Mouse (Mus musculus): ENCODE data around the gene Ppp1r21. TPM values are rescaled to one million over a fixed set of nuclear protein-coding genes. Genes with fewer than 3 reads are reported as not detected.

Ppp1r21 gene
- total RNA-seq (2014; rRNA removed) (49.9 and 63.4 TPM in 2 replicates), polyA plus RNA-seq (2015; fragmentation: Nextera tagmentation; extraction: Ambion mirVana) (24.5 and 25.7 TPM in 2 replicates)

GRCm38 (mm10) chr17:88529519-88530235 is at the start of gene Ppp1r21:
Gene Ppp1r21, plus strand, starts transcription at chr17:88530118.
- H3K9me3 ChIP-seq (ENCODE audit: low read length), result no peaks in the 10 kb centered on the region
- peak within 1 kb of the TSS; percentile 98 for H3K27ac ChIP-seq (ENCODE audit: low read depth, low read length)
- 8% methylated on average over 45 of the region's 49 CpGs for WGBS
- H3K4me1 ChIP-seq (ENCODE audit: insufficient read depth), result no peaks in the 10 kb centered on the region; the same call in 1 of the 2 replicates
- ATAC-seq, result peak; percentile 97
- H3K4me3 ChIP-seq (ENCODE audit: low read depth, low read length), result peak within 1 kb of the TSS; percentile 73
- H3K4me2 ChIP-seq (ENCODE audit: low read depth), result peak within 1 kb of the TSS; percentile 60
- no peaks in the 10 kb centered on the region for H3K36me3 ChIP-seq (ENCODE audit: insufficient read depth)
- peak; percentile 8; the same call in 1 of the 2 replicates for TF ChIP-seq CTCF (IDR thresholded peaks at IDR 0.05; ENCODE audit: low read depth)
- H3K27me3 ChIP-seq (ENCODE audit: insufficient read depth, low read length), result no peaks in the 10 kb centered on the region
- peak within 1 kb of the TSS; percentile 76 for H3K9ac ChIP-seq
- DNase-seq, result peak; percentile 98

DNA sequence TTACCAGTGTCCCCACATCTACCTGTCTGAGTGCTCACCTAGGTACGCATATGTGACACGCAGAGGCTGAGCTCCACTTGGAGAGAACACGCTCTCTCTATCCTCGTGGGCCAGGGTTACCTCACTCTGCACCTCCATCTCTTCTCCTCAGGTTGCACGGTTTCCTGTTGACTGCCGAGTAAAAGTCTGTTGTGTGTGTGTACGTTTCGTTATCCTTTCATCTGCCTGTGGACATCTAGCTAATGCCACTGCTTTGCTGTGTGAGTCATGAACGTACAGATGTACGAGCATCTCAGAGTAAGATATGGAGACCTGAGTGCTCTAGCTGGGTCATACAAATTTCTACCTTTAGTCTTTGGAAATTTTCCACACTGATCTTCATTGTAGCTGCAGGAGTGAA is 49.5 kb upstream of the Ppp1r21 start:
- no peak for ATAC-seq
- TF ChIP-seq CTCF (IDR thresholded peaks at IDR 0.05; ENCODE audit: low read depth), result no peak
- no peak overlapping the region for H3K9ac ChIP-seq
- no peaks in the 10 kb centered on the region for H3K9me3 ChIP-seq (ENCODE audit: low read length)
- H3K36me3 ChIP-seq (ENCODE audit: insufficient read depth), result no peaks in the 10 kb centered on the region
- H3K27ac ChIP-seq (ENCODE audit: low read depth, low read length), result no peak overlapping the region
- no peak overlapping the region for H3K4me3 ChIP-seq (ENCODE audit: low read depth, low read length)
- DNase-seq, result no peak
- no peaks in the 10 kb centered on the region for H3K4me1 ChIP-seq (ENCODE audit: insufficient read depth)
- no peak overlapping the region for H3K4me2 ChIP-seq (ENCODE audit: low read depth)
- WGBS, result 93% methylated on average over 10 of the region's 10 CpGs
- H3K27me3 ChIP-seq (ENCODE audit: insufficient read depth, low read length), result no peaks in the 10 kb centered on the region

DNA sequence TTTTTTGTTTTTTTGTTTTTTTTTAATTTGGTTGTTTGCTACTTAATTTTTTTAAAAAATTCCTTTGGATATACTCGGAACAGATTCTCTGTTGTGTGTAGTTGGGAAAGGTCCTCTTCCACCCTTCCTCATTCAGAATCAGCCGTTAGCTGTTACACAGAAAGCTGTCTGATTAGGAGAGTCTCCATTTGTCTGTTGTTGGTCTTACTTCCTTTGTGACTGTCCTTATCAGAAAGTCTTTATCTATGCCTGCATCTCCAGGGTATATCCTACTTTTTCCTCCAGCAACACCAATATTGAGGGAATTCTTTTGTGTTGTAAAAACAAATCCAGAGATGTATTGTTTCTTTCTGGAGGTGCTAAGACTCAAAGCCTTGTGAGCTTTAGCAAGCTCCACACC is 48.9 kb upstream of the Ppp1r21 start:
- no peaks in the 10 kb centered on the region for H3K36me3 ChIP-seq (ENCODE audit: insufficient read depth)
- H3K4me1 ChIP-seq (ENCODE audit: insufficient read depth), result no peaks in the 10 kb centered on the region
- DNase-seq, result no peak
- no peak overlapping the region for H3K4me3 ChIP-seq (ENCODE audit: low read depth, low read length)
- H3K27me3 ChIP-seq (ENCODE audit: insufficient read depth, low read length), result no peaks in the 10 kb centered on the region
- ATAC-seq, result no peak
- 86% methylated on average over 2 of the region's 2 CpGs for WGBS
- H3K9me3 ChIP-seq (ENCODE audit: low read length), result no peaks in the 10 kb centered on the region
- no peak overlapping the region for H3K27ac ChIP-seq (ENCODE audit: low read depth, low read length)
- TF ChIP-seq CTCF (IDR thresholded peaks at IDR 0.05; ENCODE audit: low read depth), result no peak
- no peak overlapping the region for H3K9ac ChIP-seq
- H3K4me2 ChIP-seq (ENCODE audit: low read depth), result no peak overlapping the region

DNA sequence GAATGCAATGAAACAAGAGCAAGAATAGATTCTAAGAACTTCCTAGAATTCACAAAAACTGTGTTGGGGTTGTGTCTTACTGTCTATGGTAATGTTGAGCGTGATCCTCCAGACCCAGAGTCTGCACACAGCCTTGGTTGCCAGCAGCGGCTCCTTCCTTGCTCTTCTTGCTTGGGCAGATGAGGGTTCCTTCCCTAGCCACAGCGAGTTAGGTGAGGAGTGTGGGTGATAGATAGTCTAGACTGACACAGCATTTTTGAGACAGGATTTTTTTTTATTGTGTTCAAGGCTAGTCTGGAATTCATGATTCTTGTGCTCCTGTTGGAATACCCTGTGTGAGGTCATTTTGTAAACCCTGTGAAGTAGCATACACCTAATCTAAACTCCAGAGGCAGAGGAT is 48.3 kb upstream of the Ppp1r21 start:
- H3K27me3 ChIP-seq (ENCODE audit: insufficient read depth, low read length), result no peaks in the 10 kb centered on the region
- peaks cover 3% of the 10 kb centered on the region; the same call in 1 of the 2 replicates for H3K36me3 ChIP-seq (ENCODE audit: insufficient read depth)
- no peak overlapping the region for H3K27ac ChIP-seq (ENCODE audit: low read depth, low read length)
- ATAC-seq (no peak), DNase-seq (no peak)
- H3K9me3 ChIP-seq (ENCODE audit: low read length), result no peaks in the 10 kb centered on the region
- H3K4me1 ChIP-seq (ENCODE audit: insufficient read depth), result no peaks in the 10 kb centered on the region
- no peak overlapping the region for H3K4me2 ChIP-seq (ENCODE audit: low read depth)
- no peak overlapping the region for H3K4me3 ChIP-seq (ENCODE audit: low read depth, low read length)
- WGBS, result 96% methylated on average over 3 of the region's 3 CpGs
- TF ChIP-seq CTCF (IDR thresholded peaks at IDR 0.05; ENCODE audit: low read depth), result no peak
- H3K9ac ChIP-seq, result no peak overlapping the region

DNA sequence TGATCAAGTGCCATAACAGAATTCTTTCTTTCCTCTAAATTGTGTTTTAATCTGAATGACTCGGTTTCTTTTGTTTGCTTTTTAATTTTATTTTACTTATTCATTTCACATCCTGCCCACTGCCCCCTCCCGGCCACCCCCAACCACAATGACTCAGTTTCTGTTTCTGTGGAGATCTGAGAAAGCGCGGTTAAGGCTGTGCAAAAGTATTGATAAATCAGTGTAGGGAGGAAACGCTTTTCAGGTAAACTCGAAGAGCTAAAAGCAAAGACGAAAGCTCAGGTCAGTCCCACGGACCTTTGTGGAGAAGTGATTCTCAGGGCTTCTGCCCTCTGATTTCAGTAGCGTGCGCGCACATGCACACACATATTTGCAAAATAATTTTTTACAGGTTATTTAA is 45.4 kb upstream of the Ppp1r21 start:
- Histone ChIP-seq H3K27me3 (ENCODE audit: insufficient read depth, low read length) (no peaks in the 10 kb centered on the region), H3K4me1 (ENCODE audit: insufficient read depth) (no peaks in the 10 kb centered on the region), H3K9ac (no peak overlapping the region), H3K27ac (ENCODE audit: low read depth, low read length) (no peak overlapping the region), H3K9me3 (ENCODE audit: low read length) (no peaks in the 10 kb centered on the region), H3K4me3 (ENCODE audit: low read depth, low read length) (no peak overlapping the region), H3K36me3 (ENCODE audit: insufficient read depth) (peaks cover 5% of the 10 kb centered on the region; the same call in 1 of the 2 replicates), H3K4me2 (ENCODE audit: low read depth) (no peak overlapping the region)
- WGBS, result 91% methylated on average over 11 of the region's 11 CpGs
- DNase-seq, result no peak
- no peak for ATAC-seq
- no peak for TF ChIP-seq CTCF (IDR thresholded peaks at IDR 0.05; ENCODE audit: low read depth)

- 79% methylated on average over 1 of the region's 1 CpGs for WGBS
- ATAC-seq (no peak), DNase-seq (no peak)
- no peak for TF ChIP-seq CTCF (IDR thresholded peaks at IDR 0.05; ENCODE audit: low read depth)
- Histone ChIP-seq H3K4me2 (ENCODE audit: low read depth) (no peak overlapping the region), H3K27me3 (ENCODE audit: insufficient read depth, low read length) (no peaks in the 10 kb centered on the region), H3K9ac (no peak overlapping the region), H3K4me1 (ENCODE audit: insufficient read depth) (no peaks in the 10 kb centered on the region), H3K9me3 (ENCODE audit: low read length) (no peaks in the 10 kb centered on the region), H3K36me3 (ENCODE audit: insufficient read depth) (peaks cover 5% of the 10 kb centered on the region; the same call in 1 of the 2 replicates), H3K27ac (ENCODE audit: low read depth, low read length) (no peak overlapping the region), H3K4me3 (ENCODE audit: low read depth, low read length) (no peak overlapping the region)
Observed at GRCm38 (mm10) chr17:88484951-88485350, 45.0 kb upstream of the Ppp1r21 start.

DNA sequence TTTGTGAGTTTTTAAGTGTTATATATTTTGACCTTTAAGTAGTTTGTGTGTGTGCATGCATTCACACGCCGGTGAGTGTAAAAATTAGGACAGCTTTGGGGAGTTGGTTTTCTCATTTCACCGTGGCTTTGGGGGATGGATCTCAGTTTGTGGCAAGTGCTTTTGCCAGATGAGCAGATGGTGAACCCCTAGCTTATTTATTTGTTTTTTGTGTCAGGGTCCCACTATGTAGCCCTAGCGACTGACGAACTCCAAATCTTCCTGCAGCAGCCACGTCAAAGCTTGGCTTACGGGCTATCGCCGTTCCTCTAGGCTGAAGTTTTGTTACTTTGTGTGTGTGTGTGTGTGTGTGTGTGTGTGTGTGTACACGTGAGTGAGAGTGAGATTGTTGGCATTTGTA is 39.4 kb upstream of the Ppp1r21 start:
- Histone ChIP-seq H3K4me2 (ENCODE audit: low read depth) (no peak overlapping the region), H3K4me3 (ENCODE audit: low read depth, low read length) (no peak overlapping the region), H3K27me3 (ENCODE audit: insufficient read depth, low read length) (no peaks in the 10 kb centered on the region), H3K4me1 (ENCODE audit: insufficient read depth) (peaks cover 15% of the 10 kb centered on the region), H3K27ac (ENCODE audit: low read depth, low read length) (no peak overlapping the region), H3K9me3 (ENCODE audit: low read length) (no peaks in the 10 kb centered on the region), H3K9ac (no peak overlapping the region), H3K36me3 (ENCODE audit: insufficient read depth) (peaks cover 5% of the 10 kb centered on the region; the same call in 1 of the 2 replicates)
- DNase-seq (no peak), ATAC-seq (no peak)
- 58% methylated on average over 10 of the region's 10 CpGs for WGBS
- TF ChIP-seq CTCF (IDR thresholded peaks at IDR 0.05; ENCODE audit: low read depth), result no peak
